Mouse (Mus musculus): ENCODE data around the gene Ccdc97.
"Not testable (repeated sequence)": the region's sequence is repeated elsewhere in the genome, so short reads cannot be mapped to it uniquely, and the experiment has no call there.

Gene Ccdc97

DNA sequence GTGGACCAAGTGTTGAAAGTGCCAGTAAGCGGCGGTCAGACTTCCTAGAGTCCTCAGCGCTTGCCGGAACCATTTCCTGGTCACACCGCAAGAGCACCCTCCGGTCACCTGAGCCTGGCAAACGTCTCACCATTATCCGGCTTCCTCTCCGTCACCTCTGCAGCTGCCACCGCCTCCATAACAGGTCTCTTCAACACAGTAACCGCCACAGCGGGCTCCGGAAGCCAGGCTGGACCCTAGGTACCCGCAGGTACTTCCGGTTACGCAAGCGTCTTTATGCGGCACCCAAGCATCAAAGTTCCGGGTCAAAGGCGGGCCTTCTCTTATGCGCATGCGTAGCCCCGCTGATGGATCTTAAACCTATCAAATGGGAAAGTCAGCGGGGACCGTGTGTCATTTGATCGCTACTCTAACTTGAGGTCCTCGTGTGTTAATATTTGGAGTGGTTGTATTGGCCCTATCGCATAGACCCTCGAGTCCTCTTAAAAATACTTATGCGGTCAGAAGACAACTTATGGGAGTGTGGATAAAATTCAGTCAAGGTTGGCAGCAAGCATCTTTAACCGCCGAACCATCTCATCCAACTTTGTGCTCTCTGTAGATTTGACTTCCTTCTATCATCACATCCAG is at the start of gene Ccdc97:
Ccdc97 (minus strand) TSS at position 301 of the 630 bp plus-strand sequence.
- peak; percentile 89 for DNase-seq

DNA sequence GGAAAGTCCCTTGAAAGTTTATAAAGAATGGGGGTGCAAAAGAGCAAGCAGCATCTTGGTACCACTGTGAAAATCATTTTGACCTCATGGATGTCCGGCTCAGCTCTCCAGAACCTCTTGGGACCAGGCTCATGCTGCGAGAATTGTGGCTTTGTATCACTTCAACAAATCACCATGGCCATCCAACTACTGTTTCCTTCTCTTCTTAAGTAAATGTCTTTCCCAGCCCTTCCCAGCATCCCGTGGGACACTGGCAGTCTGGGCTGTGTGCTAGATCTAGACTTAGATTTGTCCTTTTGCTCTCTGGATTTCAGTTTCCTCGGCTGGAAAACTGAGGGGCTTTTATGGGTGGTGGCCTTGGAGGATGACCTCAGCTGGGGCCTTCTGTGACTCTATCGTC is 49.3 kb upstream of the Ccdc97 start:
- DNase-seq, result no peak

DNA sequence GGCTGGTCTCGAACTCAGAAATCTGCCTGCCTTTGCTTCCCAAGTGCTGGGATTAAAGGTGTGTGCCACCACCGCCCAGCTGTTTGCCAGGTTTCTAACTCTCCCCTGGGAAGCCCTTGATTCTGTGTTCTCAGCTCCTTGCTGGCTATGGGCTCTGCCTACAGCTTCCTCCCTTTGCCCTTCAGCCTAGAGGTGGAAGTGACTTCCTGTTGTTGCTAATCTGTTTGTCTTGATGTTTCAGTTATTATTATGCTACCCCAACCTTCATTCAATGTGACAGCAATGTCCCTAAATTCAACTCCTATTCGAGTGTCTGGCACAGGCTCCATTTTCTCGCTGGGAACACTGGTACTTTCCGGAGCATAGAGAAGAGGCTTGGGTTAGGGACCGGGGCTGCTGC is 47.2 kb upstream of the Ccdc97 start:
- no peak for DNase-seq

DNA sequence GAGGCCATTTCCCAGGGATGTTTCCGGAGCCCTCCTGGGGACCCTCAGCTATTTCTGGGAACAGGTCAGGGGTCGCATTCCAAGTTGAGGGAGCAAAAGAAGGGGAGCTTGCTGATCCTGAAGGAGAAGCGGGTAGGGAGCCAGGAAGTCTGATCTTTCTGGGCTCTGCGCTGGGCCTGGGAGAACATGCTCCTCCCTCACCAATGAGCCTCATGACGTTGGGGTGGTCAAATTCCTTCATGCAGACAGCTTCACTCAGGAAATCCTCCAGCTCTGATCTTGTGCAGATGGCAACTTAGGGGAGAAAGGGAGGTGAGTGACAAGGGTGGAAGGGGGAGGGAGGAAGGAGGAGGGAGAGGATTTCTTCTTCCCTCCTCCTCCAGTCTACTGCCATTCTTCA is 45.3 kb upstream of the Ccdc97 start:
- no peak for DNase-seq

DNA sequence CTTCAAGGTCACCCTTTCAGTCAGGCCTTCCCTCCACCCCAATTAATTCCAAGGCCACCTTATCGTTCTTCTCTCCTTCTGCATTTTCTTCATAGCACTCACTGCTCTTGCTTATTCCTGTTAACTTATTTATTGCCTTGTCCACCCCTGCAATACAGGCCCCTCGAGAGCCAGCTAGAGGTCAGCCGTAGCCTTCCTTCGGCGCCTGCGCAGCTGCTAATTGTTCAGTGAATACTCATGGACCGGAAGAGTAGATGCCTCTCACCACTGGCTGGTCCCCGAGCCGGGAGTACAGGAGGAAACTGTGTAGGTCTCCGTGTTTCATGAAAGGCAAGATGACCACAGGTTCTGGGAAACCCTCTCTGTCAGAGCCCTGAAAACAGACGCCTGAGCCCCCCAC is 44.8 kb upstream of the Ccdc97 start:
- DNase-seq, result no peak

DNA sequence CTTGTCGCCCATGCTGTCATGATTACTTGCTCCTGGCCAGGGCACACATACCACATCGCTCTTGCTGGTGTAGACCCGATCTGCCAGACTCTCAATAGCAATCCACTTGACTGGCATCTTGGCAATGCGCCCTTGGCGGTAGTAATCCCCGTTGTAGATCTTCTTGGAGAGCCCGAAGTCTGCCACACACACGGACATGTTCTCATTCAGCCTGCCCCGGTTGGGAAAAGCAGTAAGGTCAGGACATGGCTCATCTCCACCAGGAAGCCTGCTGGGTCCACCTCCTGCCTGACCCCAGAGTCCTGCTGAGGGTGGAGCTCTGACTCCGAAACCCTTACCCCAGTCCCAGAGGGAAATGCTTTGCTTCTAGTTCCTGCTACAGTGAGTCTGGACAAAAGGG is 42.5 kb upstream of the Ccdc97 start:
- peak; percentile 47 for DNase-seq

DNA sequence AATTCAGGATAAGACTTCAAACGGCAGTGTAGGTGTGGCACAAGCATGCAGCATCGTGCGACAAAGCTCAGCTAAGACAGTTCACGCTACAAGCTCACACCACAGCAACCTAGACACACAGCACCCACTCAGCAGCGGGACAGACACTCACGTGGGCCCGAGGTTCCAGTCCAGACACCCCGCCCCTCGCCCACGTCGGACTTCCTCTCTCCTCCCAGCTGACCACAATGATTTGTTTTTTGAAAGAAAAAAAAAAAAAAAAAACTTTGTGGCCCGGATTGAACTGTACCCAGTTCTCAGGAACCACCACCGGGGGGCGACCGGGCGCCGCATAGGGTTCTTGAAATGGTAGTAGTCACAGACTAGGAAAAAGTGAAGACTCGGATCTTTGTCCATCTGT is 37.1 kb upstream of the Ccdc97 start:
- peak; percentile 95 for DNase-seq

DNA sequence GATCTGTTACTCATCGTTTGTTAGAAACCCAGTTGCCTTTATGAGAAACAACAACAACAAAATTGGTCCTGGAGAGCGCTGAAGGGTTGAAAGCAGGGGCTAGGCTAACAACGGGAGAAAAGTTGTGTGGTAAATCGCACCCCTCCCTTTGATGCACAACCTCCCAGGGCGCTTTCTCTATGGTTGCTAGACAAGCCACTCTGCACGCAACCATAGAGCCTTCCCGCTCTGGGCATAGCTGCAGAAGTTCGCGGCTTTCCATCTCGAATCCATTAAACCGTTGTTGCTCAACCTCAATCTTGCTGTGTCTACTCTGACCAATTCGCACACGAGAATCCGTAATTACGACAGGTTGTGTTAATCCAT is 36.6 kb upstream of the Ccdc97 start:
- DNase-seq, result peak; percentile 62

DNA sequence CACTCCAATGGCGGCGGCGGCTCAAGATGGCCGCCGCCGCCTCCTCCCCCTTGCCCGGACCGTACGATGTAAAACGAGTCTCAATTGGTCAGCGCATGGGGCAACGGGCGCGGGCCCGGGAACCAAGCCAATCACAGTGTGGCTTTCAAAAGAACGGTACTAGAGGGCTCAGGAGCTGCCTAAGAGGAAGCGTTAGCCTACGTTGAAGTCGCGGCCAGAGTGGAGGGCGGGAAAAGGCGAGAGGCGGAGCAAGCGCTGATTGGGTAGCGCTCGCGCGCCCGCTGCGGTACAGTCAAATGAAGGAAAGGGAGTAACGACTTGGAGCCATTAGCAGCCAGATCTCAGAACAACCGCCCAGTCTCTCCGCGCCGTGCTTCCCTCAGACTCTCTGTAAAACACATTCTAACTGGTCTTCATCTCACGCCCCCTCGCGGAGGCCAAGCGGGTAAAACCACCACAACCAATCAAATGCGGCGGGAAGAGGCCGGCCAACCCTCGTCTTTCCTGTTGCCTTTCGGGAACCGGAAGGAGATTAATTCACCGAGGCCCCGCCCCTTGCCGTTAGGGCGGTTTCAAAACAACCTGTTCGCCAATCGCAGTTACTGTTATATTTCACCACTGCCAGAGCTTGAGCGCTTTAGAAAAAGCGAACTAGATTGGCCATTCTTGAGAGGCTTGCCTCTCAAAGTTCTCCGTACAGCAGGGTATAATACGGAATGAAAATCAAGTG is 36.0 kb upstream of the Ccdc97 start, which contains the start of gene Hnrnpul1:
Hnrnpul1 (minus strand) TSS at position 20 of the 730 bp plus-strand sequence.
- peak; percentile 99 for DNase-seq

DNA sequence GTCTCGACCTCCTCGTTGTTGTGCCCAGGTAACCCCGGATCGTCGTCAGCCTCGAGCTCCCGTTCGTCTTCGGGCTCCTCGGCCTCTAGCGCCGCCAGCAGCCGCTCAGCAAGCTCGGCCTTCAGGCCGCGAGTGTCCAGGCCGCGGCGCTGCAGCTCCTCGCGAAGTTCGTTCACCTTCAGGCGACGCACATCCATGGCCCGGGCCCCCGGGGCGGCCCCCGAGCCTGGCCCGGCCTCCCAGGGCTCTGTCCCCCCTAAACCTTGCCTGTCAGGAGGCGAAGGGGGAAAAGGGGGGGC is 35.5 kb upstream of the Ccdc97 start:
- no peak for DNase-seq

DNA sequence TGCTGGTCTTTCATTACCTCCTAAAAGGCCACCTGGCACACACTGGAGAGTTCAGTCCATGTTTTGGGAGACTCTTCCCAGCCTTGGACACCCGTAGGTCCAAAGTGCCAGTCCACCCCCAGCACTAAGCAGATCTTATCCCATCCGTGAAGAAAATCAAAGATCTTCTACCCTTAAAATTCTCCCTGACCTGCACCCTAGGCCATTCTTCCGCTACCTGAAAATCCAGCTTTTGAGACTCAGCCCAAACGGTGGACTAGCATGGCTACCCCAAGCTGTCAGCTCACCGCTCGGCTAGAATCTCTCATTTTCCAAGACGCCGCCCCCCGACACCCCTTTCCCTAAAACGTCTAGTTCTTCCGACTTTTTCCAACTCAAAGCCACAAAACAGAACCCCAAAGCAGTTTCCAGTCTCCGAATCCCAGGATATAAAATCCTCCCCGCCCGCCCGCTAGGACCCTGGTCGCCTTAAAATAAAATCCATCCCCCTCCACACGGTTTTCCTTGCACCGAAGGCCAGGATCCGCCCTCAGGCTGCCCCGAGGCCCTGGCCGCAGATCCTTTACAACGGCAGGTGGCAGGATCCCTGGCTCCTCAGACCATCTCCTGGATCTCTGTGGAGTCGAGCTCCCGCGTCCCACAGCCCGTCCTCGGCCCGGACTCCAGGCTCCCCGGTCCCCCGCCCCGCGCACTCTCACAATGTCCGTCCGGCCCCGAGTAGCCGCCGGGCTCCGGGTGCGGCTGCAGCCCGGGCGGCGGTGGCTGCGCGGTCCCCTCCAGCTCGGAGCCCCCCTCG is 35.0 kb upstream of the Ccdc97 start:
- DNase-seq, result peak; percentile 19

DNA sequence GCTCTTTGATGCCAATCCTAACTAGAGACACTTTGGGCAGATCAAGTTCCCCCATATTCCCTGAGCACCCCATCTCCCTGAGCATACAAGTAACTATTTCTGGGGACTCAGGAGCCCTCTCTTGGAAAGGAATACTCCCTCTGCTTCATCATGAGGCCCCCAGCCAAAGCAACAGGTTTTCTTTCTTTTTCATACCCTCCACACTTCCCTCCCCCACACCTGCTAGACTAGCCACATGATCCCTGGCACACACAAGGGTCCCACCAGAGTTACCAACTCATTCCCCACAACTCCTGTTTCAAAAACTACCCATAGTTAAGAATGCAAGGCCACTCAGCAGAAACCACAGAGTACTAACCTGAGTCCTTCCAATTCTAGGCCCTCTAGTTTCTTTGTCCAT is 34.2 kb upstream of the Ccdc97 start:
- DNase-seq, result no peak

DNA sequence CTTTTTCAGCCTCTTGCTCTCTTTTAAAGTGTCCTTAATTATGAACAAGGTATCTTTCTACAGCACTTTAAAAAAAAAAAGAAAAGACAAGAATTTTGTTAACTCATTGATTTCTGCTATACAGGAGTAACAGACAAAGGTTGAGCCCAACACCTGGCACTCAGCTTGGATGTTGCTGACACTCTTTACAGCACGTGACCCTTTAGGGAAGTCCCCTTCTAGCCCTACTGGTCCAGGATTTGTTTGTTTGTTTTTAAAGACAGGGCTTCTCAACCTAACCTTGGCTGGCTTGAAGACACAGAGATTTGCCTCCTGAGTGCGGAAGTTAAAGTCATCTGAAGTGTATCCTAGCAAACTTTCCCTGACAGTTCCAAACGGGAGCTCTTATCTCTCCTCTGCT is 28.0 kb upstream of the Ccdc97 start:
- DNase-seq, result no peak

DNA sequence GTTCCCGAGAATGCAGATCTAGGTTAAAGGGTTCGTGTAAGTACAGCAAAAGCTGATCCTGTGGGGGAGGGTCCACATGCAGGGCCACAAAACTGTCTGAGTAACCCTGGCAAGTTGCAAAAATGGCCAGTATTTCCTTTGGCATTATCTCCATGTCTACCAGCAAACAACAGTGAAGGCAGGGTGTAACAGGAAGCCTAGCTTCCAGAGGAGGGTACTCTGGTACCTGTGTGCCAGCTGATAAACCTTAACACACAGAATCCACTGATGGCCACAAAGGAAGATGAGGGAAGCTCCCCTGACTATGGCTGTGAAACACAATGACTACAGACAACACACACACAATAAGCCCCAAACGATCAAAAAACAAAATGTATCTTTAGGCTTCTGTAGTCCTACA is 19.4 kb upstream of the Ccdc97 start:
- no peak for DNase-seq

DNA sequence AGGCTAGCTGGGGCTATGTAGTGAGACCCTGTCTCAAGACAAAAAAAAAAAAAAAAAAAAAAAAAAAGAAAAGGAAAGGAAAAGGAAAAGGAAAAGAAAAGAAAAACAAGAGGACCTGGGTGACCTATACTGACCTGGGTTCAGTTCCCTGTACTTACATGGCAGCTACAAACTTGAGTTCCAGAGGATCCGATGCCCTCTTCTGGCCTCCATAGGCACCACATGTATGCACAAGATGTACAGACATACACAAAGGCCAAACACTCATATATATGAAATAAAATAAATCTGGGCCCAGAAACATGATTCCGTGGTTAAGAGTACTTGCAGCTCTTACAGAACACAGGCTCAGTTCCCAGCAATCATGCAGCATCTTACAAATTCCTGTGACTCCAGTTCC is 18.0 kb upstream of the Ccdc97 start:
- no peak for DNase-seq

DNA sequence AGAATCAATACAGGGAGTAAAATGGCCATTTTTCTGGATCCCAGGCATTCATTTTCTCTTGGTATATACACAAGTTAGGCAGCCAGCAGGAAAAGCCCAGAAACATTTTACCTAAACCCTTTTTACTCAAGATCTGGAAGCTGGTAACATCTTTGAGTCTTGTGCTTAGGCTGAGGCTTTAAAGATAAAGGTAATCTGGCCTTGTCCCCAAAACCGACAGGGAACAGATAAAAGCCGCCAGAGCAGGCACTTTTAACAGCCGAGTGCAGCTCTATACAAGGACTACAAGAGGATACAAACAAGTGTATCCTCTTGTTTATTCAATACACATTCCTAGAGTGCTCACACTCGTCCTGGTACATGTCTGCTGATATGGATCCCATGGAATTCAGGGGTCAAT is 16.1 kb upstream of the Ccdc97 start:
- DNase-seq, result no peak

DNA sequence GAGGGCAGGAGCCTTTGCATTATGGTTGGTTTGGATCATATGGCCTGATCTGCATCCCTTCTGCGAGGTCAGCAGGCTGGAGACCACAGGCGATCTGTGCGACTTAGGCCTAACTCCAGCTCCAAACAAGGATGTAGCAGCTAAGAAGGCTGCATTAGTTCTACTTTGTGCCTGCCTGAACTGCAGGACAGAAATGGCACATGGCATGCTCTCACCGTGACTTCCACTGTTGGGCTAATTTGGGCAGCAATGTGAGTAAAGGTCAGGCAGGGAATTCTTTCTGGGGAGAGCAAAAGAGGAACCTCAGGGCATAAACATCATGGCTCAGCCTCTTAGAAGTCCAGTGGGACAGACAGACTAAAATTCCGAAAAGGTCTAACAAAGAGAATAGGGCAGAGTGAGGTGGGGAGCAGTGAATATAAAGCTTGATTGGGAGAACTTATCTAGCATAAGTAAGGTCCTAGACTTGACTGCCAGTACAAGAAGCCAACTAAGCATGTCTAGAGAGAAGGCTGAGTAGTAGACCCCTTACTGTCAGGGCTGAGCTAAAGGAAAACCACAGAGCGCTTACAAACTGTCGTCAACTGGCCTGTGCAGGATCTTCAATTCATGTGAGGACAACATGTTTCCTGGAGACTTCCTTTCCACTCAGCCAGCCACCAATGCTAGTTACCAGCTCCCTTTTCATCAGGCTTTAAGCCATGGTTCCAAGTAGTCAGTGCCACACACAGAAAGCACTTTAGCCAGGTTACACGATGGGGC is 12.6 kb upstream of the Ccdc97 start:
- no peak for DNase-seq

DNA sequence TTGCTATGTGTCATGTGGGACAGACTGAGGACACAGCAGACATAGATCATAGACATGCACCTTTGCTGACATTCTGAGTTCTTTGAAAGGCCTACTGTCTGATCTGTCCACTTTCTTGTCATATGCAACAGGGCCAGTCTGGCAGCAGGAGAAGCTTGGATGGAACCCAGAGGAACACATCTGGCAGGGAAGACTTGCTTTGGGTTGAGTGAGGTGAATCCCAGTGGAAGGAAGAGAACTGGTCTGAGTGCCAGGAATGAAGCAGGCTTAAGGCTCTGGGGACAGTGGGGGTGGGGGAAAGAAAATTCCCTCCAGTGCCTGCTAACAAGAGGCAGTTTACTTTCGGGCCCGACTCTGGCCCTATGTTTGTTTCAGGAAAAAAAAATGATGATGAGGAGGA is 11.0 kb upstream of the Ccdc97 start:
- DNase-seq, result no peak

DNA sequence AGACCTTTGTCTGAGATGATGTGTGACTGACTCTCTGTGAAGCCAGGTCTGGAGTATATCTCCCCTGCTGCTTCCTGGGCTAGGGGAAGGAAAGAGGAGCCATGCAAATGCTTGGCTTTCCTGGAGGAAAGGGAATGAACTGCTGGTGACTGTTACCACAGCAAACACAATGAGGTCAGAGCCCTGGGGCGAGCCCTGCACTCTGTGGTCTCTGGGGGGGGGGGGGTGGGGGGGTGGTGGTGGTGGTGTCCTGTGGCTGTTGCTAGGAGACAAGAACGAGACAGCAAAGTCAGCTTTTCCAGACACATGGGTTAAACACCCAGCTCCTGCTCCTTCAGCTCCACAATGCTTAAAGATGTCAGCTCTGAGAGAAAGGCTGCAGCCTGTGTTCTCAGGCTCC is 10.5 kb upstream of the Ccdc97 start:
- DNase-seq, result no peak

DNA sequence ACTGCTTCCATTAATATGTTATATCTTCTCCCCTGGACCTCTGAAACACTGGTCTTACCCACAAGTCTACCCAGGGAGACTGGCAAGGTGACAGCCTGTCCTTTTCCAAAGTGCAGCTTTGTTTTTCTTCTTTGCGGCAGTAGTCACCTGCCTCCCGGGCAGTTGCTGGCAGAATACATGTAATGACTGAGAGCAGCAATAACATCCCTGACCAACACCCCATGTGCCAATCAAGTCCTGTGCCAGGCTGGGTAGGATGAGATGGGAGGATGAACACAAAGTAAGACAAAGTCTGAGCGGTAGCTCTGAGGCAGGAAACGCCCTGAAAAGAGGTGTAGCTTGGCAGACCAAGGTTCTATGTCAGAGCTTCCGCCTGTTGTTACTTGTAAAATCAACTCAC is 8.9 kb upstream of the Ccdc97 start:
- DNase-seq, result no peak

DNA sequence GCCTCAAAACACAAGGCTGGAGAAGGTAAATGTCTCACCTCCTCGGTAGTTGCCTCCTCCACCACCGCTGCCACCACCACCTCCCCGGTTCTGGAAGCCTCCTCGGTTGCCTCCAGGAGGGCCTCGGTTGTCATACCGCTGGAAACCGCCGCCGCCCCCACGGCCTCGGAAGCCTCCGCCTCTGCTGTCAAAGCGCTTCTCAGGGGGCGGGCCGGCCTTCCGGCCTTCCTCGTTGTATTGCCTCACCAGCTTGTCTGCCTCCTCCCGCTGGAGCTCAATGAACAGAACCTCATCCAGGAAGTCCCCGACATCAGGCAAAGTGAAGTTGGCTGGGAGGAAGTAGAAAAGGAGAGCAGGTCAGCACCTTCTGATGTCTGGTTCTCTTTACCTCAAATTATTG is 7.0 kb upstream of the Ccdc97 start:
- DNase-seq, result no peak

DNA sequence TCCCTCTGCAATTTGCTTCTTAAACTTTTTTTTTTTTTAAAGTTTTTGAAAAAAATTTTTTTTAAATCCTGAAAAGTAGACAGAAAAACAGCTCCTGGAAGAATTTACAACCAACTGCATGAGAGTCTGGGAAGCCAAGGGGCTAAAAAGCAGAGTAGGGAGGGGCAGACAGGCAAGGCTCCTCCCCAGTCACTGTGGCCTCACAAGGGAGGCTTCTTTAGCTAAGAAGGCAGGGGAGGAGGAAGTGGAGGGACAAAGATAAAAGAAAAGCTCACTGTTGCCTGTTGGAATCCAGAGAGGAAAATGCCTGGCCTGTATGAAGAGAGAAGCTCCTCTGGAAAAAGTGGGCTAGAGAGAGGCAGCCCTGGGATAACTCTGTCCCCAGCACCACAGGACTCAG is 2.9 kb upstream of the Ccdc97 start:
- not testable (repeated sequence) for DNase-seq

DNA sequence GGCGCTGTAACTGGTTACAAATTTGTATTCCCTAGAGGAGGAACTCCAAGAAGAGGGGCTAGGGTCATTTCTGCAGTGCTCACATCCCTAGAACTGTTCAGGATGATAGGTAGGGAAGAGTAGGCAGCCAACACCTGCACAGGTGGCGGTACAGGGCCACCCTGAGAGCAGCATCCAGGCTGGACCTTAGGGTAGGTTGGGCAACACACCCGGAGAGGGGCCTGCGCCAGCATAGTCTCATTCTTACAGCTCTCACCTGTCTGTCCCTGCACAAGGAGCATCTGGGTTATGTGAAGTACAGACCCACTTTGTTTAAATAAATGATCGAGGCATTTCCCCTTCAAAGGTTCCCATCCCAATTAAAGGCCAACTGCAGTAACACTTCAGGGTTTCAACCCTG is 1.9 kb upstream of the Ccdc97 start:
- DNase-seq, result no peak
